Mouse (Mus musculus) CH12.LX (cell line): ENCODE results near the gene Tbcel. TPM values are rescaled to one million over a fixed set of nuclear protein-coding genes. Genes with fewer than 3 reads are reported as not detected.

ENCODE experiments used
- DNase-seq: peaks from one replicate; pipeline ENCODE4 v3.0.0-alpha.2; 2013; ENCODE audit errors: extremely low read depth
- H3K27ac ChIP-seq: 2 replicates; pipeline ENCODE4 v1.5.1; 2012; ENCODE audit warnings: low read depth, mild to moderate bottlenecking, control low read depth, moderate library complexity; ENCODE audit not compliant: insufficient read depth
- H3K27me3 ChIP-seq: replicated peaks from 2 replicates; pipeline ENCODE3; 2012; ENCODE audit warnings: inconsistent platforms
- H3K36me3 ChIP-seq, 2 experiments: replicated peaks in 1 of 2; 2 replicates each; pipeline versions ENCODE3 to v1.6.1; 2012; ENCODE audit warnings: inconsistent platforms in 1 of 2, low read length in 1 of 2, mild to moderate bottlenecking in 1 of 2, mixed read lengths in 1 of 2, moderate library complexity in 1 of 2; ENCODE audit not compliant: control insufficient read depth in 1 of 2, insufficient read depth in 1 of 2
- H3K4me1 ChIP-seq, 2 experiments: 2 replicates each; pipeline ENCODE4 v1.6.1; 2012; ENCODE audit warnings: inconsistent platforms in 1 of 2, moderate library complexity in 1 of 2; ENCODE audit not compliant: insufficient read depth in 2 of 2, control insufficient read depth in 1 of 2
- H3K4me2 ChIP-seq: 2 replicates; pipeline ENCODE4 v1.6.1; 2012; ENCODE audit warnings: low read depth, mild to moderate bottlenecking, control low read depth; ENCODE audit not compliant: poor library complexity, insufficient read depth, severe bottlenecking
- H3K4me3 ChIP-seq, 3 experiments: fragments of 150-350 bp in 1 of 3; sonication (generic) in 1 of 3; replicated peaks in 1 of 3; 2 replicates each; pipeline versions ENCODE3 to v1.5.1; 2011 to 2012; ENCODE audit warnings: low read depth in 2 of 3, low read length in 2 of 3, mild to moderate bottlenecking in 2 of 3, moderate library complexity in 2 of 3, control low read depth in 1 of 3, improper control_type of control experiment in 1 of 3, inconsistent platforms in 1 of 3, mixed read lengths in 1 of 3; ENCODE audit not compliant: poor library complexity in 1 of 3
- H3K79me2 ChIP-seq: replicated peaks from 2 replicates; pipeline ENCODE4 v1.6.1; 2012; ENCODE audit warnings: mild to moderate bottlenecking, moderate library complexity; ENCODE audit not compliant: control insufficient read depth, poor library complexity, insufficient read depth, severe bottlenecking; ENCODE audit errors: extremely low read depth
- H3K9ac ChIP-seq: 2 replicates; pipeline ENCODE4 v1.6.1; 2012; ENCODE audit warnings: low read depth, mild to moderate bottlenecking, control low read depth, moderate library complexity; ENCODE audit not compliant: insufficient read depth
- H3K9me3 ChIP-seq: replicated peaks from 2 replicates; pipeline ENCODE3; 2012; ENCODE audit warnings: low read length, inconsistent platforms, mixed read lengths
- BHLHE40 ChIP-seq: IDR thresholded peaks from 2 replicates; pipeline ENCODE4 v1.6.1; 2011; ENCODE audit warnings: mild to moderate bottlenecking, low read depth, low read length, improper control_type of control experiment
- CHD1 ChIP-seq: IDR thresholded peaks from 2 replicates; pipeline ENCODE4 v1.6.1; 2012; ENCODE audit warnings: low read depth, low read length, improper control_type of control experiment, inconsistent platforms
- CHD2 ChIP-seq: IDR thresholded peaks from 2 replicates; pipeline ENCODE4 v1.6.1; 2011; ENCODE audit warnings: low read length, improper control_type of control experiment
- E2F4 ChIP-seq: IDR thresholded peaks from 2 replicates; pipeline ENCODE4 v1.6.1; 2011; ENCODE audit warnings: low read depth, low read length, improper control_type of control experiment; ENCODE audit not compliant: insufficient replicate concordance
- EP300 ChIP-seq: IDR thresholded peaks from 2 replicates; pipeline ENCODE4 v1.6.1; 2011; ENCODE audit warnings: low read length, improper control_type of control experiment
- ETS1 ChIP-seq: conservative IDR thresholded peaks from 2 replicates; pipeline ENCODE4 v1.6.1; 2012; ENCODE audit warnings: low read depth, mild to moderate bottlenecking, inconsistent platforms, low read length, improper control_type of control experiment, moderate library complexity
- GABPA ChIP-seq: IDR thresholded peaks from 2 replicates; pipeline ENCODE4 v1.6.1; 2012; ENCODE audit warnings: low read depth, low read length, improper control_type of control experiment, inconsistent platforms; ENCODE audit not compliant: insufficient replicate concordance
- HCFC1 ChIP-seq: IDR thresholded peaks from 2 replicates; pipeline ENCODE4 v1.6.1; 2012; ENCODE audit warnings: low read depth, mild to moderate bottlenecking, inconsistent platforms, low read length, improper control_type of control experiment
- IRF4 ChIP-seq: IDR thresholded peaks from 2 replicates; pipeline ENCODE4 v1.6.1; 2014; ENCODE audit warnings: low read depth, mild to moderate bottlenecking, inconsistent platforms, low read length, improper control_type of control experiment
- KAT2A ChIP-seq: IDR thresholded peaks from 2 replicates; pipeline ENCODE4 v1.6.1; 2012; ENCODE audit warnings: low read length, improper control_type of control experiment, inconsistent platforms; ENCODE audit not compliant: insufficient replicate concordance
- MAX ChIP-seq: IDR thresholded peaks from 2 replicates; pipeline ENCODE4 v1.6.1; 2011; ENCODE audit warnings: low read length, improper control_type of control experiment
- MEF2A ChIP-seq: IDR thresholded peaks from 2 replicates; pipeline ENCODE4 v1.6.1; 2014; ENCODE audit warnings: low read depth, mild to moderate bottlenecking, inconsistent platforms, low read length, improper control_type of control experiment, borderline replicate concordance
- MXI1 ChIP-seq: IDR thresholded peaks from 2 replicates; pipeline ENCODE4 v1.6.1; 2011; ENCODE audit warnings: mild to moderate bottlenecking, low read depth, low read length, improper control_type of control experiment
- NRF1 ChIP-seq: IDR thresholded peaks from 2 replicates; pipeline ENCODE4 v1.6.1; 2014; ENCODE audit warnings: low read depth, mild to moderate bottlenecking, inconsistent platforms, low read length, improper control_type of control experiment, moderate library complexity
- POLR2A ChIP-seq: IDR thresholded peaks from 2 replicates; pipeline ENCODE4 v1.6.1; 2011; ENCODE audit warnings: low read depth, mild to moderate bottlenecking, improper control_type of control experiment, low read length
- POLR2AphosphoS2 ChIP-seq: IDR thresholded peaks from 2 replicates; pipeline ENCODE4 v1.6.1; 2011; ENCODE audit warnings: low read depth, low read length, improper control_type of control experiment
- RAD21 ChIP-seq: IDR thresholded peaks from 2 replicates; pipeline ENCODE4 v1.6.1; 2011; ENCODE audit warnings: low read depth, mild to moderate bottlenecking, low read length, improper control_type of control experiment, moderate library complexity
- SIN3A ChIP-seq: IDR thresholded peaks from 2 replicates; pipeline ENCODE4 v1.6.1; 2012; ENCODE audit warnings: low read length, improper control_type of control experiment, inconsistent platforms
- SMC3 ChIP-seq: IDR thresholded peaks from 2 replicates; pipeline ENCODE4 v1.6.1; 2011; ENCODE audit warnings: low read depth, low read length, improper control_type of control experiment
- TCF12 ChIP-seq: IDR thresholded peaks from 2 replicates; pipeline ENCODE4 v1.6.1; 2014; ENCODE audit warnings: low read depth, mild to moderate bottlenecking, inconsistent platforms, low read length, improper control_type of control experiment
- UBTF ChIP-seq: IDR thresholded peaks from 2 replicates; pipeline ENCODE4 v1.6.1; 2012; ENCODE audit warnings: low read depth, mild to moderate bottlenecking, inconsistent platforms, low read length, improper control_type of control experiment, moderate library complexity
- ZC3H11A ChIP-seq: IDR thresholded peaks from 2 replicates; pipeline ENCODE4 v1.6.1; 2012; ENCODE audit warnings: low read depth, mild to moderate bottlenecking, inconsistent platforms, low read length, improper control_type of control experiment
- ZKSCAN1 ChIP-seq: IDR thresholded peaks from 2 replicates; pipeline ENCODE4 v1.6.1; 2012; ENCODE audit warnings: low read depth, inconsistent platforms, low read length, improper control_type of control experiment, borderline replicate concordance
- ZMIZ1 ChIP-seq: IDR thresholded peaks from 2 replicates; pipeline ENCODE4 v1.6.1; 2012; ENCODE audit warnings: low read depth, mild to moderate bottlenecking, inconsistent platforms, low read length, improper control_type of control experiment
- ZNF384 ChIP-seq: IDR thresholded peaks from 2 replicates; pipeline ENCODE4 v1.6.1; 2012; ENCODE audit warnings: low read depth, low read length, improper control_type of control experiment, inconsistent platforms
- dilution Hi-C: fragments of 300-500 bp; cut with MboI; formaldehyde crosslinking; loops from 2 replicates; pipeline ENCODE4 v1.14.3; 2020; ENCODE audit warnings: low sequenced_read_pairs; ENCODE audit not compliant: extremely low pct_unique_long_range_greater_than_20kb, extremely low pct_ligation_motif_present
- in situ Hi-C: fragments of 300-500 bp; cut with MboI; formaldehyde crosslinking; loops from 3 replicates; pipeline ENCODE4 v1.14.3; 2019; ENCODE audit warnings: low sequenced_read_pairs, low pct_ligation_motif_present, low pct_unique_long_range_greater_than_20kb, mixed read lengths
- polyA plus RNA-seq: library from polyadenylated mRNA; unstranded; fragments of >175 nt; gene quantifications from 2 replicates; pipeline ENCODE4 v1.2.1, GENCODE M21; 2012; ENCODE audit warnings: low read depth; ENCODE audit not compliant: insufficient read length
- total RNA-seq, 2 experiments: library from RNA; depleted of rRNA; stranded (reverse); fragments of 300-350 nt in 1 of 2; fragments of >200 nt in 1 of 2; gene quantifications; 2 replicates each; pipeline ENCODE4 v1.2.3; 2012 to 2014

Gene Tbcel
- total and polyA plus RNA-seq, 3 experiments, result 5.3 to 10.0 (median 5.9) TPM

DNA sequence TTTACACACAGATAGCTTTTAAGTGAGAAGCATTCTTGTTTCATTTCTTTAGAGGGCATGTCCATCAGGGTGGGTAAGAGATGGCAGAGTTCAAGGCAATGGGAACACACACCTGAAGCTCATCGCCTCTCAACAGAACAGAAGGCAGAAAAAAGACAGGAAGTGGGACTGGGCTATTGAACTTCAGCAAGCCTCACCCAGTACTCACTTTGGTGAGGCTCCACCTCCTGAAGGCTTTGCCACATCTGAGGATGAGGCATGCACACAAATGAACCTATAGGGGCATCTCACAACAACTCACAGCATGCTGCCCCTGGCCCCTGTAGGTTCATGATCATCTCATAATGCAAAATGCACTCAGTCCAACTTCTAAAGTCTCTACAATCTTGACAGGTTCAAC, 19.5 kb downstream of the Tbcel start:
- no peaks in the 10 kb centered on the region for H3K27me3 ChIP-seq
- dilution Hi-C loops, result no loop called here
- H3K4me2 ChIP-seq, result no peak overlapping the region

DNA sequence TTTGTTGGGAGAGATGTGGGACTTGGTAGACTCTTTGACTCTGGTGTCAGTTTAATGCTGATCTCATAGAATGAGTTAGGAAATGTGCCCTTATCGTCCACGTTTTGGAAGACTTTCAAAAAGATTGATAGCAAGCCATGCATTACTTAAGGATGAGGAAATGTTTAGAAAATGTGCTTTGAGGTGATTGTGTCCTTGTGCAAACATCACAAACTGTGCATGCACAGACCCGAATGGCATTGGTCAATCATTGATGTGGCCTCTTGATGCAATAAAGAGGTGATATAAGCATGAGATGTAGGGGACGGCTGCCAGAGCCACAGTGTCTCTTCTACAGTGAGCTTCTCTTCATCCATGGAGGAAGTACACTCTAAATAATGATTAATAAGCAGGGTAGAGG, 20.7 kb downstream of the Tbcel start:
- in situ Hi-C loops (no loop called here), dilution Hi-C loops (no loop called here)
- DNase-seq, result no peak
- Histone ChIP-seq H3K36me3 (no peaks in the 10 kb centered on the region), H3K9ac (no peak overlapping the region), H3K9me3 (no peaks in the 10 kb centered on the region), H3K27me3 (no peaks in the 10 kb centered on the region), H3K4me1 (no peaks in the 10 kb centered on the region), H3K79me2 (no peaks in the 10 kb centered on the region), H3K4me2 (no peak overlapping the region), H3K27ac (no peak overlapping the region), H3K4me3 (no peak overlapping the region)
- TF ChIP-seq MXI1 (no peak), SMC3 (no peak), HCFC1 (no peak), ETS1 (no peak), ZKSCAN1 (no peak), ZMIZ1 (no peak), CHD2 (no peak), RAD21 (no peak), KAT2A (no peak), NRF1 (no peak), GABPA (no peak), SIN3A (no peak), ZNF384 (no peak), TCF12 (no peak), MEF2A (no peak), BHLHE40 (no peak), CHD1 (no peak), EP300 (no peak)

More for the DNA sequence above, 19.5 kb downstream of the Tbcel start:
- no peaks in the 10 kb centered on the region for H3K4me1 ChIP-seq
- H3K9me3 ChIP-seq, result no peaks in the 10 kb centered on the region
- TF ChIP-seq UBTF (no peak), GABPA (no peak), ETS1 (no peak), RAD21 (no peak), KAT2A (no peak), ZMIZ1 (no peak), ZC3H11A (no peak), IRF4 (no peak), ZKSCAN1 (no peak), NRF1 (no peak), POLR2AphosphoS2 (no peak), MAX (no peak), E2F4 (no peak), POLR2A (no peak)
- TF ChIP-seq, all 38 proteins: peak for 0
- Histone ChIP-seq H3K4me3 (no peak overlapping the region), H3K9ac (no peak overlapping the region), H3K27ac (no peak overlapping the region), H3K36me3 (no peaks in the 10 kb centered on the region), H3K79me2 (no peaks in the 10 kb centered on the region)
- in situ Hi-C loops, result no loop called here
- DNase-seq, result no peak
